Mouse (Mus musculus) midbrain, postnatal 0 days (tissue): ENCODE measurements at regions not wholly inside any gene's neighbourhood (a gene's known extent, or its start where the extent isn't known, plus 50 kb on each side); places are given as distances from the start of the nearest gene placed in this dataset.

Experiments
- ATAC-seq: fragments of 200-750 bp; cut with Nextera tagmentation; 2 replicates; pipeline ENCODE4 v1.8.0; 2017; ENCODE audit warnings: moderate number of reproducible peaks, mild to moderate bottlenecking, moderate TSS enrichment, moderate library complexity; ENCODE audit not compliant: low FRiP score
- DNase-seq: peaks from one replicate; pipeline ENCODE4 v3.0.0-alpha.2; 2015; ENCODE audit warnings: low spot score
- H3K27ac ChIP-seq: fragments of 300-500 bp; sonication (generic); 2 replicates; pipeline ENCODE4 v1.5.1; 2014; ENCODE audit warnings: low read depth, mild to moderate bottlenecking, low read length, mixed read lengths
- H3K27me3 ChIP-seq: fragments of 300-500 bp; sonication (generic); 2 replicates; pipeline ENCODE4 v1.6.1; 2014; ENCODE audit warnings: low read length, control low read depth, mixed read lengths; ENCODE audit not compliant: insufficient read depth
- H3K36me3 ChIP-seq: fragments of 300-500 bp; sonication (generic); 2 replicates; pipeline ENCODE4 v1.6.1; 2014; ENCODE audit warnings: low read length, control low read depth, mixed read lengths; ENCODE audit not compliant: insufficient read depth
- H3K4me1 ChIP-seq: fragments of 300-500 bp; sonication (generic); 2 replicates; pipeline ENCODE4 v1.6.1; 2014; ENCODE audit warnings: mild to moderate bottlenecking, control low read depth, antibody characterized with exemption, low read length, mixed read lengths; ENCODE audit not compliant: insufficient read depth
- H3K4me2 ChIP-seq: fragments of 300-500 bp; sonication (generic); 2 replicates; pipeline ENCODE4 v1.6.1; 2014; ENCODE audit warnings: low read depth, mild to moderate bottlenecking, low read length, mixed read lengths; ENCODE audit not compliant: poor library complexity, severe bottlenecking
- H3K4me3 ChIP-seq: fragments of 300-500 bp; sonication (generic); 2 replicates; pipeline ENCODE4 v1.5.1; 2014; ENCODE audit warnings: low read depth, mild to moderate bottlenecking, low read length, moderate library complexity
- H3K9ac ChIP-seq: fragments of 300-500 bp; sonication (generic); replicated peaks from 2 replicates; pipeline ENCODE4 v1.6.1; 2014; ENCODE audit warnings: mild to moderate bottlenecking, low read length, moderate library complexity, mixed read lengths; ENCODE audit not compliant: poor library complexity, severe bottlenecking
- H3K9me3 ChIP-seq: fragments of 300-500 bp; sonication (generic); 2 replicates; pipeline ENCODE4 v1.6.1; 2016; ENCODE audit warnings: low read length, control low read depth
- CTCF ChIP-seq: IDR thresholded peaks from 2 replicates; pipeline ENCODE4 v1.5.1; 2016; ENCODE audit warnings: antibody characterized with exemption, mild to moderate bottlenecking
- WGBS: fragments of 180-500 bp; shearing (Covaris S2); extraction: QIAGEN DNeasy Blood & Tissue Kit; methylation state at CpG from one replicate; pipeline ENCODE4 v1.1.7; 2014; 5-methylcytosine and 5-hydroxymethylcytosine counted together

DNA sequence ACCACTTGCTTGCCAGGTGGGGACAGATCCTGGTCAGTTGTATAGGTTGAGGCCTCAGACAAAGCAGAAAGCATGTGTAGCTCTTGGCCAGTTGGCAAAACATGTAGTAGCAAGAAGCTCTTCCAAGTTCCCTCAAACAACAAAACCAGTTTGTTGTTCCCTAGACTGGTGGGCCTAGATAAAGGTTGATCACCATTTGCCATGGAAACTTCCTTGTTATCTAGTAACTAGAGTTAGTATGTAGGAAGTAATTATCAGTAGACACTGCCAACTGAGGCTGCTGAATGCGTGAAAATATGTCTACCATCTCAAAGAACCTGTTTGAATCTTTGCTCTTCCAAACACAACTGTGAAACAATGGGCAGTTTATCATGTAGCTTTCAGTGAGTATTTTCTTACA, 1098.7 kb downstream of the Pcdh18 start:
- WGBS: 84% methylated on average over 1 of the region's 1 CpGs
- H3K27me3 ChIP-seq: no peaks in the 10 kb centered on the region

DNA sequence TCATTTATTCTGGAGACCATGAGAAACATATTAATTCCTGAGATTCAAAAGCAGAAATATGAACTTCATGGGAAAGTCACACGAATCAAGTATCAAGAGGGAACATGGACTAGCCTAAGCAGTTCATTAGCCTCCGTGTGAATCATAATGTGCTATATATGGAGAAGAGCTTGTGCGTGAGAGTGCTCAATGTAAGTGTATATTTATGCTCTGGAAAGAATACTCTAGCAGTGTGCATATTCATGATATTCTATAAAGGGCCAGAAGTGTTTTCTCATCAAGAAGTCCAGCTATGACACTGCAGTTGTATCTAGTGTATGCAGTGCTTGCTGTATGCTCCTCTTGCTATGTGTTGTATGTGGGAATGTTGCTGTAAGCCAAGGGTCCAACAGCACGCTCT, 1102.0 kb downstream of the Pcdh18 start:
- H3K36me3 ChIP-seq: no peaks in the 10 kb centered on the region
- no peak overlapping the region for H3K4me3 ChIP-seq
- H3K4me1 ChIP-seq: no peaks in the 10 kb centered on the region
- H3K27me3 ChIP-seq: no peaks in the 10 kb centered on the region
- no peak for TF ChIP-seq CTCF
- no peak for ATAC-seq
- H3K9ac ChIP-seq: no peak overlapping the region
- H3K9me3 ChIP-seq: no peaks in the 10 kb centered on the region
- 88% methylated on average over 4 of the region's 4 CpGs for WGBS
- no peak overlapping the region for H3K4me2 ChIP-seq
- DNase-seq: no peak
- no peak overlapping the region for H3K27ac ChIP-seq

More for the DNA sequence above, 1098.7 kb downstream of the Pcdh18 start:
- Histone ChIP-seq H3K4me3 (no peak overlapping the region), H3K27ac (no peak overlapping the region), H3K9me3 (no peaks in the 10 kb centered on the region), H3K9ac (no peak overlapping the region), H3K4me2 (no peak overlapping the region), H3K4me1 (no peaks in the 10 kb centered on the region), H3K36me3 (no peaks in the 10 kb centered on the region)
- TF ChIP-seq CTCF: no peak
- no peak for DNase-seq
- ATAC-seq: no peak

DNA sequence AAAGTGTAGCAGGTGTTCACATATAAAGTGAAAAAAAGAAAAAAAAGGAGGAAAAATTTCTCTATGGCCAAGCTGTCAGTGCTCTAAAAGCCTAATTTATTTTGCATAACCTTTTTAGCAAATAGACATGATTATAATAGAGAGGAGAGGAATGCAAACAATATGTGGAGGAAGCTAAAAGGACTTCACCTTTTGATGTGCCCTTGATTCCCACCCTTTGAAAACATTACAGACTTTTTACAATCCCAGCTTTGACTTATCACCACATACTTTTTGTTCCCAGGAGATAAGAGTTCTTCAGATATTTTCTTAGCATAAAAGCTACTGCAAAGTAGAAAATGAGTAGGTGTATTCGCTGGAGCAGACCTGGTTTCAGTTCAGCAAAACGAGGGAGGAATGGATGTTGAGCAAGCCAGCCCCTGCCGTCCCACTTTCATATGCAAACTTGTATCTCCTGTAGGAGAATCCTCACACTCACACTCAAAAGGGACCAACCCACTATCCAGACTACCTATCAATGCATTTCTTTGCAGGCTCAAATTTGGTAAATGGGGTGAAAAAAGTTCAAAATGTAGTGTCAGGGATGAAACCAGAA, 1125.1 kb downstream of the Pcdh18 start:
- H3K4me3 ChIP-seq: no peak overlapping the region
- TF ChIP-seq CTCF: no peak
- no peak for ATAC-seq

DNA sequence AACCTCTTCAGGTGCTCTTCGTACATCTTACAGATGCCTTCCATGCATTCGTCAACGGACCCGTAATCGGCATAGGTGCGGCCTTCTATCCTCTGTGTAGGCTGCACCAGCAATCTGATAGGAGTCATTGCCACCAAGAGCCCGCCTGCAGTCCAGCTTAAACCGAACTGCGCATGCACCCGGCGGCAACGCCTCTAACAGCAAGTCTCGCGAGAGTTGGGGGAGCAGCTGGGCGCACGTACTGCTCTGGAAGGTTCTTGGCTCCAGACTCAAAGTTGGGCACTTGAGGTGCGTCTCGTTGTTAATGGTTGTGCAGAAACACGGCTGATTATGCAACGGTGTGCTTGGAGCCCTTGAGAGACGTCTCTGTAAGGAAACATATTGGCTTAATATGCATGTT, 1148.2 kb downstream of the Pcdh18 start:
- no peak overlapping the region for H3K27ac ChIP-seq
- no peak overlapping the region for H3K9ac ChIP-seq
- ATAC-seq: no peak
- no peaks in the 10 kb centered on the region for H3K4me1 ChIP-seq
- no peaks in the 10 kb centered on the region for H3K27me3 ChIP-seq
- 95% methylated on average over 21 of the region's 21 CpGs for WGBS
- H3K4me2 ChIP-seq: no peak overlapping the region
- TF ChIP-seq CTCF: no peak
- DNase-seq: no peak
- H3K9me3 ChIP-seq: no peaks in the 10 kb centered on the region
- H3K36me3 ChIP-seq: no peaks in the 10 kb centered on the region
- H3K4me3 ChIP-seq: no peak overlapping the region

More for the DNA sequence above, 1125.1 kb downstream of the Pcdh18 start:
- WGBS: 43% methylated on average over 3 of the region's 3 CpGs
- Histone ChIP-seq H3K4me2 (no peak overlapping the region), H3K9ac (no peak overlapping the region), H3K36me3 (no peaks in the 10 kb centered on the region), H3K27ac (no peak overlapping the region), H3K4me1 (no peaks in the 10 kb centered on the region), H3K9me3 (no peaks in the 10 kb centered on the region), H3K27me3 (no peaks in the 10 kb centered on the region)
- DNase-seq: no peak

DNA sequence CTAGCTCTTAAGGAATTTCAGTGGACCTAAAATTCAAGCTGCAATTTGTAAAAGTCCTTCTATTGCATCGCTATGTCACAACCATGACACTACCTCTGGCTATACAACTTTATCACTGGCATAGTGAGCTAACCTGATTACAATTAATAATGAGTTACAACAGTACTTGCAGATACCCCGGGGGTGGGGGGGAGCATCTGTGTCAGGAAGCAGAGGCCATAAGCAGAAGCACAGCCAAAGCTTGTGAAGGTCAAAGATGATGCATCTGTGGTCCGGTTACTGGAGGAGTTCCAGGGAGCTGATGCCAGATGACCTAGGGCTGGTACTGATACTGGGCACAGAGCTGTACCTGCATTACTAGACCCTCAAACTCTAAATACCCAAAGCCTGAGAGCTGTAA, 1152.3 kb downstream of the Pcdh18 start:
- Histone ChIP-seq H3K27ac (no peak overlapping the region), H3K4me3 (no peak overlapping the region), H3K9me3 (no peaks in the 10 kb centered on the region), H3K4me2 (no peak overlapping the region), H3K9ac (no peak overlapping the region), H3K27me3 (no peaks in the 10 kb centered on the region), H3K4me1 (no peaks in the 10 kb centered on the region), H3K36me3 (no peaks in the 10 kb centered on the region)
- no peak for DNase-seq
- no peak for ATAC-seq
- 72% methylated on average over 3 of the region's 3 CpGs for WGBS
- no peak for TF ChIP-seq CTCF

DNA sequence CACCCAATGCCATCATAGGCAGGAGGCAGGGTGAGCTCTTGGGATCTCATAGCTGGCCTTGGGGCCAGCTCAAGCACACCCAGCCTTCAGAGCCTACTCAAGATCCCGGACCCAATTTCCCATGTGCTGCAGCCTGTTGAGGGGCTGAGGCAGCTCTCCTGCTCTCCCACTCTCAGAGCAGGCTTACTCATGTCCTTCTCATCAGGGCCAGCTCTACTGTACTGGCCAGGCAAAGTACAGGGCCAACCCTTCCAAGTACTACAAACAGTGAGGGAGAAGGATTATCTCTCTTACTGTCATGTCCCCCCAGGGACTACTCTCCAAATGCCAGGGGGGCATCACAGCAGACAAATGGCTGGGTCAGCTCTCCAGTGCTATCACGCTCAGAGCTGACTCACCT, 1169.8 kb downstream of the Pcdh18 start:
- no peak for TF ChIP-seq CTCF
- H3K4me3 ChIP-seq: no peak overlapping the region
- no peak overlapping the region for H3K27ac ChIP-seq
- H3K4me2 ChIP-seq: no peak overlapping the region
- no peaks in the 10 kb centered on the region for H3K4me1 ChIP-seq
- H3K9me3 ChIP-seq: no peaks in the 10 kb centered on the region
- H3K27me3 ChIP-seq: no peaks in the 10 kb centered on the region
- H3K9ac ChIP-seq: no peak overlapping the region
- 97% methylated on average over 2 of the region's 2 CpGs for WGBS
- DNase-seq (no peak), ATAC-seq (peak; percentile 47; the same call in 1 of the 2 replicates)
- H3K36me3 ChIP-seq: no peaks in the 10 kb centered on the region
